Mouse (Mus musculus) lung, embryonic 15.5 days (tissue): Measurements from ENCODE around the gene Gpr156. TPM values are rescaled to one million over a fixed set of nuclear protein-coding genes. Genes with fewer than 3 reads are reported as not detected.
A peak's percentile ranks its signal among the peaks of the same experiment; 100 is the strongest.
"Not testable (repeated sequence)": the region's sequence is repeated elsewhere in the genome, so short reads cannot be mapped to it uniquely, and the experiment has no call there.

Experiments used
- ATAC-seq: fragments of 200-750 bp; cut with Nextera tagmentation; 2 replicates; pipeline ENCODE4 v1.8.0; 2017; ENCODE audit warnings: moderate number of reproducible peaks, borderline replicate concordance; ENCODE audit not compliant: low FRiP score, low TSS enrichment; ENCODE audit errors: extremely low read depth
- H3K27ac ChIP-seq: fragments of 300-500 bp; sonication (generic); 2 replicates; pipeline ENCODE4 v1.5.1; 2015; ENCODE audit warnings: moderate library complexity, mild to moderate bottlenecking, inconsistent platforms
- H3K27me3 ChIP-seq: fragments of 300-500 bp; sonication (generic); 2 replicates; pipeline ENCODE4 v1.6.1; 2015; ENCODE audit warnings: inconsistent platforms
- H3K36me3 ChIP-seq: fragments of 300-500 bp; sonication (generic); 2 replicates; pipeline ENCODE4 v1.6.1; 2015; ENCODE audit warnings: inconsistent platforms
- H3K4me1 ChIP-seq: fragments of 300-500 bp; sonication (generic); 2 replicates; pipeline ENCODE4 v1.6.1; 2015; ENCODE audit warnings: inconsistent platforms
- H3K4me2 ChIP-seq: fragments of 300-500 bp; sonication (generic); 2 replicates; pipeline ENCODE4 v1.6.1; 2015; ENCODE audit warnings: inconsistent platforms, mild to moderate bottlenecking, moderate library complexity
- H3K4me3 ChIP-seq: fragments of 300-500 bp; sonication (generic); 2 replicates; pipeline ENCODE4 v1.5.1; 2015; ENCODE audit warnings: mild to moderate bottlenecking, inconsistent platforms
- H3K9ac ChIP-seq: fragments of 300-500 bp; sonication (generic); 2 replicates; pipeline ENCODE4 v1.6.1; 2015; ENCODE audit warnings: inconsistent platforms
- H3K9me3 ChIP-seq: fragments of 300-500 bp; sonication (generic); 2 replicates; pipeline ENCODE4 v1.6.1; 2016; ENCODE audit warnings: inconsistent platforms
- WGBS: fragments of 180-500 bp; shearing (Covaris S2); methylation state at CpG from one replicate; pipeline ENCODE4 v1.1.7; 2015; 5-methylcytosine and 5-hydroxymethylcytosine counted together
- polyA plus RNA-seq: library from polyadenylated mRNA; unstranded; fragments of >200 nt; fragmentation: Nextera tagmentation; extraction: Ambion mirVana; gene quantifications from 2 replicates; pipeline ENCODE4 v1.2.1, GENCODE M21; 2015

Gpr156 gene
- polyA plus RNA-seq, 1 experiment from 2014 or later = 0.67 TPM

DNA sequence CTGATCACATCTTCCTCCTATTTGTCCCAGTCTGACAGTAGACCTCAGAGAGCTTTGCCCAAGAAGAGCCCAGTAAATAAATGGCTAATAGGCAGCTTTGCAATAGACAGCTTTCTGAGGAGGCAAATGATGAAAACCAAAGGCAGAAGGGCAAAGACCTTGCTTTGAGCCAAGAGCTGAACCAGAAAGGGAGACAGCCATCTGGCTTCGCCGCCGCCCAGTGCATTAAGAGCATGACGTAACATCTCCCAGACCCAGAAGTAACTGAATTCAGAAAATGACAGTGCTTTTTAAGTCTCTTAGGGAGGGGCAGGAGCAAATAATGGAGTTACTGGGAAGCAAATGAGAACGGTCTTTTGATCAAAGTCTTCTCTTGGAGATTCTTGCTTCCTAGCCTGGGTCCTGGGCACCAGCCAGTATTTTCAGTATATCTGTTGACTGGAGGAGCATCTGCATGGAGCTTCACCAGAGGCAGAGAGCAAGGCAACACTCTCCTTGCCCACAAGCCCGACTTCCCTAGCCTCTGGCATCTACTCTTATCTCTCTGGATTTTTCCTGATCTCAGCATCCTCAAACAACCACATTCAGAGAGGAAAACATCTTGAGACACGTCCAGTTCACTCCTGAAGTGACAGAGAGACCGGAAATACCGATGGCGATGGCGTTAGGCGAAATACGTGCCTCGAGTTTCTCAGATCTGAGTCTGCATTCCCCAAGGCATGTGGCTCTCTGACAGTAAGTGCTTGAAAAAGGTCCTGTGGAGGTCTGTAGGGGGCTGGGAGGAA, 92.9 kb downstream of the Gpr156 start:
- 59% methylated on average over 14 of the region's 14 CpGs for WGBS
- Histone ChIP-seq H3K27me3 (no peaks in the 10 kb centered on the region), H3K9ac (no peak overlapping the region), H3K27ac (no peak overlapping the region), H3K36me3 (no peaks in the 10 kb centered on the region), H3K4me1 (peaks cover 7% of the 10 kb centered on the region; the same call in 1 of the 2 replicates), H3K4me3 (no peak overlapping the region), H3K9me3 (no peaks in the 10 kb centered on the region), H3K4me2 (no peak overlapping the region)
- no peak for ATAC-seq

DNA sequence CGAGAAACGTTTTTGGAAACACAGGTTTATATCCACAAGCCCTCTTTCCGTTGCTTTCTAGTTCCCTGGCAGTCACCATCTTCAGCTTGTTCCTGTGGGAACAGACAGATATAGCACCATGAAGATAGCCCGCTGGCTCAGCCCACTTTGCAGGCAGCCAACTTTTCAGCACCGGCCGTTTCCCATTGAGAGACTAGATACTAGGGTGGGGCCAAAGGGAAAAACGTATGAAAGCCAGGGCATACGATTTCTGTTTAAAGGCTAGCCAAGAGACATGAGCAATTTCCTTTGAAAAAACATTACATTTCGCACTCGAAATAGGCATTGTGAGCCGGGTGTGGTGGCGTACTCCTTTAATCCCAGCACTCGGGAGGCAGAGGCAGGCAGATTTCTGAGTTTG, 95.2 kb downstream of the Gpr156 start:
- no peak overlapping the region for H3K4me2 ChIP-seq
- H3K9me3 ChIP-seq = no peaks in the 10 kb centered on the region
- ATAC-seq = no peak
- 83% methylated on average over 13 of the region's 13 CpGs for WGBS
- H3K27ac ChIP-seq = no peak overlapping the region
- H3K36me3 ChIP-seq = no peaks in the 10 kb centered on the region
- H3K9ac ChIP-seq = no peak overlapping the region
- no peak overlapping the region for H3K4me3 ChIP-seq
- H3K4me1 ChIP-seq = peaks cover 7% of the 10 kb centered on the region; the same call in 1 of the 2 replicates
- no peaks in the 10 kb centered on the region for H3K27me3 ChIP-seq

DNA sequence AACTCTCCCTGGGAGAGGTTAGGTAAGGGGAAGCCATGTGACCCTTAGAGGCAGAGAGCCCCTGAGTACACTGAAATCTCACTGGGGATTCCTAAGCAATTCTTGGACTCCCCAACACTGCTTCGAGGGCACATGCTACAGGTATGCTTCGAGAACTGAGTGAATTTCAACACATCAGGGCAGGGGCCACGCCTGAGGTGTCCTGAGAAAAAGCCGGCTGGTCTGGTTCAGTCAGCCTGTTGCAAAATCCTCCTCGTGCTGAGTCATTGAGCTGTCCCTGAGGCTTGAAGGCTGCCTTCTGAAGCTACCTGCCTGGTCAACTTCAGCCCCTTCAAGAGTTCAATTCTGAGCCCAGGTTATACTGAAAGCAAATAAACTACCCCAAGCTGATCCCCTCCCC, 96.1 kb downstream of the Gpr156 start:
- Histone ChIP-seq H3K4me2 (no peak overlapping the region), H3K4me1 (peaks cover 7% of the 10 kb centered on the region; the same call in 1 of the 2 replicates), H3K27ac (peak overlapping the region; percentile 53), H3K36me3 (no peaks in the 10 kb centered on the region), H3K9me3 (no peaks in the 10 kb centered on the region), H3K4me3 (no peak overlapping the region), H3K9ac (no peak overlapping the region), H3K27me3 (no peaks in the 10 kb centered on the region)
- peak; percentile 64 for ATAC-seq
- 43% methylated on average over 5 of the region's 5 CpGs for WGBS

DNA sequence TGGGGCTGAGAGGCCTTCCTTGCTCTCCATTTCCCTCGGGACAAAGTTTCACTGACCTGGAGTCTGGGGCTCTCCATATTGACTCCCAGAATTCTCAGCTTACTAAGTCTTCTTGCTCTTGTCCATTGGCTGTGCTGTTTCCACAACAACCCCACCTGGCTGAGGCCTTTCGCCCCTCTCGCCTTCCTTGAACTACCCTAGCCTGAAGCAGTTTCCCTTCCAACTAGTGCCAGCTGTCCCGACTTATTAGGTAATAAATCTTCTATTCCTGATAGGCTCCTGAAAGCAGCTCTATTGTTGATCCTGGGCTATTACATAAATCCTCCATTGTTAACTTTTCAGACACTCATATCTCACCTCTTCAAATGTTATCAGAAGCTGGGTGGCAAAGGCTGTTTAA, 96.6 kb downstream of the Gpr156 start:
- H3K27ac ChIP-seq = peak overlapping the region; percentile 53
- 20% methylated on average over 4 of the region's 4 CpGs for WGBS
- 0 out of 2 replicates have a peak, but pooled peaks have one; percentile 17 for ATAC-seq
- H3K4me3 ChIP-seq = no peak overlapping the region
- no peak overlapping the region for H3K9ac ChIP-seq
- H3K36me3 ChIP-seq = no peaks in the 10 kb centered on the region
- no peaks in the 10 kb centered on the region for H3K27me3 ChIP-seq
- peaks cover 7% of the 10 kb centered on the region; the same call in 1 of the 2 replicates for H3K4me1 ChIP-seq
- H3K9me3 ChIP-seq = no peaks in the 10 kb centered on the region
- H3K4me2 ChIP-seq = no peak overlapping the region

DNA sequence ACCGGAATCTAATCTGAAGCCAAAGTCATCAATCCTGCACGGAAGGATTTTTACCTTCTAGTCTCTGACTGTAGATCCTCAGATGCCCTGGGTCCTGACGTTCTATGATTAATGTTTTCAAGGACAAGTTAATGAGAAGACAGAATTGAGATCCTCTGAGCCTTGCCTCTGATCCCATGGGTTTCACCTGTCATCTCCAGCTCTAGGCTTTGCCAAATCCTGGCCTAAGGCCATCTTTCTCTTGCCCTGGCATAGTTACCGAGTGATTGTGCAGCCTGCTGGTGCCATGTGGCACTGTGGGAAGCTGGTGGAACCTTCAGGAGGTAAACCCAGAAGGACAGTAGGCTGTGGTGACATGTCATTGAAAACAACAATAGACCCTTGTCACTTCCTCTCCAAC, 98.7 kb downstream of the Gpr156 start:
- Histone ChIP-seq H3K27ac (no peak overlapping the region), H3K9me3 (no peaks in the 10 kb centered on the region), H3K4me3 (no peak overlapping the region), H3K4me1 (peaks cover 7% of the 10 kb centered on the region; the same call in 1 of the 2 replicates), H3K36me3 (no peaks in the 10 kb centered on the region), H3K9ac (no peak overlapping the region), H3K27me3 (no peaks in the 10 kb centered on the region), H3K4me2 (no peak overlapping the region)
- 73% methylated on average over 4 of the region's 4 CpGs for WGBS
- no peak for ATAC-seq

GRCm38 (mm10) chr16:38016928-38017524, 100.7 kb downstream of the Gpr156 start:
- no peak for ATAC-seq
- peaks cover 7% of the 10 kb centered on the region; the same call in 1 of the 2 replicates for H3K4me1 ChIP-seq
- no peaks in the 10 kb centered on the region for H3K9me3 ChIP-seq
- 84% methylated on average over 8 of the region's 8 CpGs for WGBS
- H3K27ac ChIP-seq = no peak overlapping the region
- H3K4me2 ChIP-seq = no peak overlapping the region
- H3K36me3 ChIP-seq = no peaks in the 10 kb centered on the region
- no peaks in the 10 kb centered on the region for H3K27me3 ChIP-seq
- no peak overlapping the region for H3K4me3 ChIP-seq
- no peak overlapping the region for H3K9ac ChIP-seq

- Histone ChIP-seq H3K36me3 (no peaks in the 10 kb centered on the region), H3K27me3 (no peaks in the 10 kb centered on the region), H3K9ac (no peak overlapping the region), H3K27ac (no peak overlapping the region), H3K4me3 (no peak overlapping the region), H3K4me1 (peaks cover 3% of the 10 kb centered on the region; the same call in 1 of the 2 replicates), H3K4me2 (no peak overlapping the region), H3K9me3 (no peaks in the 10 kb centered on the region)
- ATAC-seq = no peak
- 34% methylated on average over 4 of the region's 4 CpGs for WGBS
These were observed 101.7 kb downstream of the Gpr156 start for GRCm38 (mm10) chr16:38017958-38018376.

DNA sequence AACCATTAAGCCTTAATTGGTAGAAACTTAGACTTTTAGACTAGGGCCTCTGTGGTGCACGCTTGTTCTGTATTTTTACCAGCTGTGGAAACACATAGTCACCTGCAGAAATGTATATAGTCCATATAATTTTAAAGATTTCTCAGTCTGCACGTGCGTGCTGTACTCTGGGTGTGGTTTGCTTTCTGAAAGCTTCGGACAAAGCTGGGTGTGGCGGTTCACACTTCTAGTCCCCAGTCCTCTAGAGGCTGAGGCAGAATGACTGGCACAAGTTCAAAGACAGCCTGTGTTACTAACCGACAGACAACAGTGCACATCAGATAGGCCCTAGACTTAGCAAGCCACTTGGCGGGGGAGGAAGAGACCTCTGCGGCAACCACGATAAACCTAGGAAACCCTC, 116.3 kb downstream of the Gpr156 start:
- H3K36me3 ChIP-seq = no peaks in the 10 kb centered on the region
- no peaks in the 10 kb centered on the region for H3K27me3 ChIP-seq
- H3K4me1 ChIP-seq = no peaks in the 10 kb centered on the region
- no peak overlapping the region for H3K4me2 ChIP-seq
- no peak overlapping the region for H3K9ac ChIP-seq
- no peaks in the 10 kb centered on the region for H3K9me3 ChIP-seq
- ATAC-seq = no peak
- WGBS = 70% methylated on average over 9 of the region's 9 CpGs
- no peak overlapping the region for H3K4me3 ChIP-seq
- H3K27ac ChIP-seq = no peak overlapping the region

- no peak overlapping the region for H3K27ac ChIP-seq
- 75% methylated on average over 5 of the region's 5 CpGs for WGBS
- ATAC-seq = no peak
These were observed 116.8 kb downstream of the Gpr156 start for GRCm38 (mm10) chr16:38033071-38033470.

GRCm38 (mm10) chr16:38038101-38038500, 121.8 kb downstream of the Gpr156 start:
- not testable (repeated sequence) for H3K4me3 ChIP-seq, H3K9ac ChIP-seq, H3K36me3 ChIP-seq, H3K4me2 ChIP-seq, H3K27ac ChIP-seq, H3K27me3 ChIP-seq, ATAC-seq, H3K4me1 ChIP-seq, H3K9me3 ChIP-seq
- 63% methylated on average over 4 of the region's 4 CpGs for WGBS

More at GRCm38 (mm10) chr16:38033071-38033470, 116.8 kb downstream of the Gpr156 start:
- H3K4me3 ChIP-seq = no peak overlapping the region
- H3K9me3 ChIP-seq = no peaks in the 10 kb centered on the region
- H3K4me1 ChIP-seq = no peaks in the 10 kb centered on the region
- no peaks in the 10 kb centered on the region for H3K36me3 ChIP-seq
- H3K27me3 ChIP-seq = no peaks in the 10 kb centered on the region
- no peak overlapping the region for H3K4me2 ChIP-seq
- H3K9ac ChIP-seq = no peak overlapping the region

DNA sequence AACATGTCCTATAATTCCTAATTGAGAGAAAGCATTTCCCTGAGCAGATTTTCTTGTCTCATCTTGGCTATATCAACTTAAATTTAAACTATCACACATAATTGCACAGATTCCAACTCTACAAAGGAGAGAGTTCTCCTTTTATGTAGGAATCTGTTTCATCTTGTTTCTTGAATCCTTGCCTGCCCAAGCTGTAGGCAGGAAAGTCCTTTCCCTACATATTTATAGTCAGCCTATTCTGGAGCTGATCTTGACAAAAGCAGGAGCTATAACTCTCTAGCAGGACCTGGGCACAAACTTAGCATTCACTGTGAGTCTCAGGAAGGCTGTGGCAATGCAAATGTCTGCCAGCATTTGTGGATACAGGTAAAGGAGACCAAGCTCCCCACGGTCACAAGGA, 125.9 kb downstream of the Gpr156 start:
- Histone ChIP-seq H3K27ac (no peak overlapping the region), H3K9ac (no peak overlapping the region), H3K4me1 (no peaks in the 10 kb centered on the region), H3K4me3 (no peak overlapping the region), H3K27me3 (no peaks in the 10 kb centered on the region), H3K36me3 (no peaks in the 10 kb centered on the region), H3K4me2 (no peak overlapping the region), H3K9me3 (no peaks in the 10 kb centered on the region)
- no peak for ATAC-seq
- WGBS = 76% methylated on average over 1 of the region's 1 CpGs

GRCm38 (mm10) chr16:38044551-38044950, 128.3 kb downstream of the Gpr156 start:
- ATAC-seq = no peak
- no peaks in the 10 kb centered on the region for H3K4me1 ChIP-seq

More at GRCm38 (mm10) chr16:38044551-38044950, 128.3 kb downstream of the Gpr156 start:
- Histone ChIP-seq H3K4me2 (no peak overlapping the region), H3K27me3 (no peaks in the 10 kb centered on the region), H3K27ac (no peak overlapping the region), H3K4me3 (no peak overlapping the region), H3K36me3 (no peaks in the 10 kb centered on the region), H3K9me3 (no peaks in the 10 kb centered on the region), H3K9ac (no peak overlapping the region)
- WGBS = 76% methylated on average over 5 of the region's 5 CpGs
